Mouse (Mus musculus): Measurements from ENCODE around the gene Kera. TPM values are rescaled to one million over a fixed set of nuclear protein-coding genes. Genes with fewer than 3 reads are reported as not detected.

Kera gene
- 0.12 TPM in 1 of 2 replicates, not detected in the other for polyA plus RNA-seq (2014; fragmentation: Nextera tagmentation; extraction: Ambion mirVana)

DNA sequence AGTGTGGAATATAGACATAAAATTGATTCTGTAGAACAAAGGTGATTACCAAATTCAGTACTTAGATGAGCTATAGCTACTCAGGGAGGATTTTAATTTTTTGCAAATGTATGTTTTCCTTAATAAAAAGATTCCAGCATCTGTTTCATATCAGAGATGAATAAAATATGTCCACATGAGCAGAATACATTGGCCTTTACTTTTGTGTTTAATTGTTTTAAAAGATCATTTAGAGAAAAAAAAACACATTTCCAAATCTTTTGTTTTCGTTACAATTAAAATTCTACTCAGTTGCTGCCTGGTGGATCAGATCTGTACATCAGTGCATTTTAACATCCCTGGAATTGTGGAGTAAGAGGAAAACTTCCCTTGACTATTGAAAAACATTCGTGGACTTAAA, at the start of gene Kera:
Gene Kera, plus strand, starts transcription at position 301 of the 400 bp plus-strand sequence.
- no peak within 1 kb of the TSS for H3K27ac ChIP-seq
- DNase-seq (ENCODE audit: low spot score) = no peak
- no peaks in the 10 kb centered on the region for H3K27me3 ChIP-seq (ENCODE audit: control insufficient read depth, insufficient read depth, low read length)
- H3K36me3 ChIP-seq (replicated peaks; ENCODE audit: control insufficient read depth, insufficient read depth) = no peaks in the 10 kb centered on the region
- H3K9me3 ChIP-seq (ENCODE audit: control insufficient read depth, low read length) = no peaks in the 10 kb centered on the region
- no peak within 1 kb of the TSS for H3K4me2 ChIP-seq (replicated peaks)
- no peak within 1 kb of the TSS for H3K4me3 ChIP-seq (replicated peaks; ENCODE audit: low read length)
- no peaks in the 10 kb centered on the region for H3K4me1 ChIP-seq (replicated peaks; ENCODE audit: control insufficient read depth, insufficient read depth, low read length)
- WGBS = 77% methylated on average over 2 of the region's 2 CpGs
- no peak for ATAC-seq (ENCODE audit: low FRiP score)
- H3K9ac ChIP-seq = no peak within 1 kb of the TSS

DNA sequence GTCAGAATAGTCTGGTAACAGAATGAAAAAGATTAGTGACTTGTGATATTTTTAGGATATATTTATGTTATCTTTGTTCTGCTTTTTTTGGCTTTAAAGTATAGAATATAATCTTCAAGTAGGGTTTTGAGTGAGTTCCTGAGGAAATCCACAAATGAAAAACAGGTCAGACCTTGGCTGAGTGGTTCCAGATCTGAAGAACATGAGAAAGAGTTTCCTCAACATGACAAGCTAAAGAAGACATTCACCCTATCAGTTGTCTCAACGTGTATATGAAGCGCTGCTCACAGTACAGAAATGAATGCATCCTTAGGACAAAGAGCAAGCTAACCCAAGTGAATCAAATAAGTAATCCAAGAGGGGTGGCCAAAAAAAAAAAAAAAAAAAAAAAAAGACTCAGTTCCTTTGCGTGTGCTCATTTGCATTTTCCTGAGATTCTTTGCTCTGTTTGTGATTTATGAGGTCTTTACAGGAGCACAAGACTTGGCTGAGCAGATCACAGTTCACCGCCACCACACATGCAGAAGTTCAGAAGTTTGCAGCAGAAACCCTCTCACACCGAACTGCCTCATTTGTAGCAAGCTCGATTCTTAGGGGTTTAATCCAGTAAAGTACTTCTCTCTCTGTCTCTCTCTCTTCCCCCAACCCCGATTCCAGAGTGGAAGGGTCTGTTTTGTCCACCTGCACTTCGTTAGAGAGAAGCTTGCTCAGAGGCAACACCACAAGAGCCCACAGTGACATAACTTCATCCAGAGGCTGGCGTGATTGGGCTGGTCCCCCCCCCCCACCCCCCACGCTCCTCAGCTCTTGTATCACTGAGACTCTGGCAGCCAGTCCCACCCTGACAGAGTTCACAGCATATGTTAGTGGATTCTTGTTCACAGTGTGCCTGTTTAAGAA, 41.5 kb upstream of the Kera start, which contains the start of gene Lum:
Gene Lum, plus strand, starts transcription at position 172 of the 900 bp plus-strand sequence.
- H3K9me3 ChIP-seq (ENCODE audit: control insufficient read depth, low read length) = no peaks in the 10 kb centered on the region
- no peaks in the 10 kb centered on the region for H3K36me3 ChIP-seq (replicated peaks; ENCODE audit: control insufficient read depth, insufficient read depth)
- H3K27me3 ChIP-seq (ENCODE audit: control insufficient read depth, insufficient read depth, low read length) = no peaks in the 10 kb centered on the region
- ATAC-seq (ENCODE audit: low FRiP score) (no peak), DNase-seq (ENCODE audit: low spot score) (no peak)
- no peak within 1 kb of the TSS for H3K4me3 ChIP-seq (replicated peaks; ENCODE audit: low read length)
- WGBS = 62% methylated on average over 10 of the region's 10 CpGs
- H3K27ac ChIP-seq = no peak within 1 kb of the TSS
- no peaks in the 10 kb centered on the region for H3K4me1 ChIP-seq (replicated peaks; ENCODE audit: control insufficient read depth, insufficient read depth, low read length)
- H3K9ac ChIP-seq = no peak within 1 kb of the TSS
- no peak within 1 kb of the TSS for H3K4me2 ChIP-seq (replicated peaks)

GRCm38 (mm10) chr10:97567489-97568135, 39.1 kb upstream of the Kera start:
- ATAC-seq (ENCODE audit: low FRiP score) (no peak), DNase-seq (ENCODE audit: low spot score) (no peak)
- Histone ChIP-seq H3K27ac (no peak overlapping the region), H3K27me3 (ENCODE audit: control insufficient read depth, insufficient read depth, low read length) (no peaks in the 10 kb centered on the region), H3K9ac (no peak overlapping the region), H3K4me1 (replicated peaks; ENCODE audit: control insufficient read depth, insufficient read depth, low read length) (no peaks in the 10 kb centered on the region), H3K4me3 (replicated peaks; ENCODE audit: low read length) (no peak overlapping the region), H3K36me3 (replicated peaks; ENCODE audit: control insufficient read depth, insufficient read depth) (no peaks in the 10 kb centered on the region), H3K4me2 (replicated peaks) (no peak overlapping the region), H3K9me3 (ENCODE audit: control insufficient read depth, low read length) (no peaks in the 10 kb centered on the region)
- WGBS = 69% methylated on average over 8 of the region's 8 CpGs

GRCm38 (mm10) chr10:97582543-97583231, 24.0 kb upstream of the Kera start:
- no peak for DNase-seq (ENCODE audit: low spot score)
- no peak for ATAC-seq (ENCODE audit: low FRiP score)

DNA sequence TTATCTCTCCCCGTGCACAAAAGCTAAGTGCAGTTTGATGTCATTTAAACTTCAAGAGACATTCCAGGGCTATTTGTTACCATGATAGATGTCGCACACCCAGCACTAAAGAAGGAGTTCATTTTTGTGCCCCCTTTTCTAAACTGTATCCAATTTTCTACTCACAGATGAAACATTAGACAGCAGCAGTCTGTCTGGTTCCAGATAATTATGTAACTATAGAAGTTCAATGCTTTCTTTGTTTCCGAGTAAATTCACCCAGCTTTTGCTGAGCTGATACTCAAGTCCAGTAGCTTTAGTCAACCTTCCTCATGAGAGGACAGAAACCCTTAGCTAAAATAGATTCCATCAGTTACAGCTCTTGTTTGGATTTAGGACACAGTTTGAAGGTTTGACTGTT, 22.5 kb upstream of the Kera start:
- WGBS = 66% methylated on average over 3 of the region's 3 CpGs
- DNase-seq (ENCODE audit: low spot score) (no peak), ATAC-seq (ENCODE audit: low FRiP score) (no peak)

More at GRCm38 (mm10) chr10:97582543-97583231, 24.0 kb upstream of the Kera start:
- no peak overlapping the region for H3K4me2 ChIP-seq (replicated peaks)
- H3K4me1 ChIP-seq (replicated peaks; ENCODE audit: control insufficient read depth, insufficient read depth, low read length) = no peaks in the 10 kb centered on the region
- no peaks in the 10 kb centered on the region for H3K27me3 ChIP-seq (ENCODE audit: control insufficient read depth, insufficient read depth, low read length)
- 82% methylated on average over 4 of the region's 4 CpGs for WGBS
- no peaks in the 10 kb centered on the region for H3K36me3 ChIP-seq (replicated peaks; ENCODE audit: control insufficient read depth, insufficient read depth)
- H3K9me3 ChIP-seq (ENCODE audit: control insufficient read depth, low read length) = no peaks in the 10 kb centered on the region
- H3K27ac ChIP-seq = no peak overlapping the region
- H3K4me3 ChIP-seq (replicated peaks; ENCODE audit: low read length) = no peak overlapping the region
- H3K9ac ChIP-seq = no peak overlapping the region

DNA sequence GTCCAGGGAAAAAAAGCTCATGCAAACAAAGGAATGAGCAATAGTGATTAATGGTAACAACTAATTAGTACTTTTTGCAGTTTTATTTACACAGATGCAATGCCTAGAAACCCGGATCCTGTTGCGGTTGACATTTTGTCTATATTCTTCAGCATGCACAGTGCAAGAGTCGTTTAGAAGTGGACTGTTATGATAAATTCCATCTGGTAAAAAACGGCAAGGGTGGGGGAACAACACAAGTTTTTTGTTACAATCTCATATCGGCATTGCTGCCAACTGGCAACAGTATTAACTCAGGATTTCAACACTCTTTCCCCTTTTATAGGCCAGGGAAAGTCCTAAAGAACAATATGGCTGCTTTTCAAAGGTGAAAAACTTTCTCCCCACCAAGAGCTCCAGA, 19.5 kb upstream of the Kera start:
- Histone ChIP-seq H3K27me3 (ENCODE audit: control insufficient read depth, insufficient read depth, low read length) (no peaks in the 10 kb centered on the region), H3K4me3 (replicated peaks; ENCODE audit: low read length) (no peak overlapping the region), H3K36me3 (replicated peaks; ENCODE audit: control insufficient read depth, insufficient read depth) (no peaks in the 10 kb centered on the region), H3K9me3 (ENCODE audit: control insufficient read depth, low read length) (no peaks in the 10 kb centered on the region), H3K27ac (no peak overlapping the region), H3K9ac (no peak overlapping the region), H3K4me1 (replicated peaks; ENCODE audit: control insufficient read depth, insufficient read depth, low read length) (no peaks in the 10 kb centered on the region), H3K4me2 (replicated peaks) (no peak overlapping the region)
- 88% methylated on average over 5 of the region's 5 CpGs for WGBS
- ATAC-seq (ENCODE audit: low FRiP score) (no peak), DNase-seq (ENCODE audit: low spot score) (no peak)

More for the DNA sequence above, 22.5 kb upstream of the Kera start:
- Histone ChIP-seq H3K9ac (no peak overlapping the region), H3K4me3 (replicated peaks; ENCODE audit: low read length) (no peak overlapping the region), H3K4me2 (replicated peaks) (no peak overlapping the region), H3K9me3 (ENCODE audit: control insufficient read depth, low read length) (no peaks in the 10 kb centered on the region), H3K4me1 (replicated peaks; ENCODE audit: control insufficient read depth, insufficient read depth, low read length) (no peaks in the 10 kb centered on the region), H3K36me3 (replicated peaks; ENCODE audit: control insufficient read depth, insufficient read depth) (no peaks in the 10 kb centered on the region), H3K27me3 (ENCODE audit: control insufficient read depth, insufficient read depth, low read length) (no peaks in the 10 kb centered on the region), H3K27ac (no peak overlapping the region)

- no peak for ATAC-seq (ENCODE audit: low FRiP score)
Measured at GRCm38 (mm10) chr10:97589574-97589973, 17.1 kb upstream of the Kera start.

DNA sequence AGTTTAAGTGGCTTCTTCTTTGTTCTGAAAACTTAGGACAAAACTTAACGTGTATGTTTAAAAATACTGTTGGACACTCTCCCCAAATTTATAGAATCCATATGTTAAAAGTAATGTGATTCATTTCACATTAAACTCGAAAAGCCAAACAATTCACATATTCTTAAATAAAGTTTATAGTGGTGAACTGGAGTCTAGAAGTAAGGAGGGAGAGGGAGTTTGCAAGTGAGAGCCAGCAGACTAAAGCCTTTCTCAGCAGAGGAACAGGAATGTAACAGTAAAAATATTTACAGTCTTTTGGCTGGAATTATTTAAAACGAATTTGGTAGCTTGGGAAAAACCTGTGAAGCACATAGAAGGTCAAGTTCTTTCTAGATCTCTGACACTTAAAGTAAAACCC, 15.6 kb upstream of the Kera start:
- DNase-seq (ENCODE audit: low spot score) (no peak), ATAC-seq (ENCODE audit: low FRiP score) (no peak)
- Histone ChIP-seq H3K4me1 (replicated peaks; ENCODE audit: control insufficient read depth, insufficient read depth, low read length) (no peaks in the 10 kb centered on the region), H3K9me3 (ENCODE audit: control insufficient read depth, low read length) (no peaks in the 10 kb centered on the region), H3K4me2 (replicated peaks) (no peak overlapping the region), H3K27ac (no peak overlapping the region), H3K27me3 (ENCODE audit: control insufficient read depth, insufficient read depth, low read length) (no peaks in the 10 kb centered on the region), H3K9ac (no peak overlapping the region), H3K4me3 (replicated peaks; ENCODE audit: low read length) (no peak overlapping the region), H3K36me3 (replicated peaks; ENCODE audit: control insufficient read depth, insufficient read depth) (no peaks in the 10 kb centered on the region)
- 70% methylated on average over 3 of the region's 3 CpGs for WGBS

More at GRCm38 (mm10) chr10:97589574-97589973, 17.1 kb upstream of the Kera start:
- 90% methylated on average over 6 of the region's 6 CpGs for WGBS
- H3K27me3 ChIP-seq (ENCODE audit: control insufficient read depth, insufficient read depth, low read length) = no peaks in the 10 kb centered on the region
- no peaks in the 10 kb centered on the region for H3K4me1 ChIP-seq (replicated peaks; ENCODE audit: control insufficient read depth, insufficient read depth, low read length)
- H3K4me2 ChIP-seq (replicated peaks) = no peak overlapping the region
- no peak overlapping the region for H3K9ac ChIP-seq
- H3K4me3 ChIP-seq (replicated peaks; ENCODE audit: low read length) = no peak overlapping the region
- H3K9me3 ChIP-seq (ENCODE audit: control insufficient read depth, low read length) = no peaks in the 10 kb centered on the region
- no peak overlapping the region for H3K27ac ChIP-seq
- no peaks in the 10 kb centered on the region for H3K36me3 ChIP-seq (replicated peaks; ENCODE audit: control insufficient read depth, insufficient read depth)
- DNase-seq (ENCODE audit: low spot score) = no peak

DNA sequence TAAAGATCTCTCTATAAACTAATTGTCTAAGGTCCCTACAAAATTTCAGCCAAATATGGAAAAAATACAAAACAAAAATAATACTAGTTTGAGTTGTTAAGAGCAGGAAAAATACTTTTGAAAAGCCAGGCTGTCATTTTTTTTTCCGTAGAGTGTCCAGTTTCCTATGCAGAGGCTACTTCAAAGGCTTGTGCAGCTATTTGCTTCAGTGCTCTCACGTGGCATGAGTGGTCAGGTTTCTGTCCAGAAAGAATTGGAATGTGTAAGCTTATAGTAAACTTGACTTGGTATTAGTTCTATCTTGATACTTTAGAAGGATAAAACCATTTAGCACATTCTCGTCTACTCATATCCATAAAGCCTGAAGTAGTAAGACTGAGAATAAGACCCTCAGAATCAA, 15.0 kb upstream of the Kera start:
- no peak overlapping the region for H3K4me3 ChIP-seq (replicated peaks; ENCODE audit: low read length)
- no peaks in the 10 kb centered on the region for H3K36me3 ChIP-seq (replicated peaks; ENCODE audit: control insufficient read depth, insufficient read depth)
- DNase-seq (ENCODE audit: low spot score) (no peak), ATAC-seq (ENCODE audit: low FRiP score) (no peak)
- H3K27me3 ChIP-seq (ENCODE audit: control insufficient read depth, insufficient read depth, low read length) = no peaks in the 10 kb centered on the region
- no peak overlapping the region for H3K4me2 ChIP-seq (replicated peaks)
- H3K9me3 ChIP-seq (ENCODE audit: control insufficient read depth, low read length) = no peaks in the 10 kb centered on the region
- WGBS = 76% methylated on average over 3 of the region's 3 CpGs
- H3K9ac ChIP-seq = no peak overlapping the region
- no peaks in the 10 kb centered on the region for H3K4me1 ChIP-seq (replicated peaks; ENCODE audit: control insufficient read depth, insufficient read depth, low read length)
- H3K27ac ChIP-seq = no peak overlapping the region
